Mouse (Mus musculus): Measurements from ENCODE around the gene Limk1. TPM values are rescaled to one million over a fixed set of nuclear protein-coding genes. Genes with fewer than 3 reads are reported as not detected.

The Limk1 gene
- polyA plus RNA-seq, 1 experiment, result 32.2 TPM

- TF ChIP-seq CTCF (IDR thresholded peaks at IDR 0.05; ENCODE audit: control insufficient read depth, insufficient read depth, insufficient read length), result no peak
- TF ChIP-seq MYOG (IDR thresholded peaks at IDR 0.05; ENCODE audit: control insufficient read depth, extremely low read depth, insufficient read length), result no peak
- TF ChIP-seq MYOD1 (IDR thresholded peaks at IDR 0.05; ENCODE audit: control insufficient read depth, insufficient read length, low read depth), result no peak
- no peak for TF ChIP-seq MAX (IDR thresholded peaks at IDR 0.05)
- no peak for TF ChIP-seq USF1 (IDR thresholded peaks at IDR 0.05; ENCODE audit: low read depth)
- no peak for TF ChIP-seq FOSL1 (IDR thresholded peaks at IDR 0.05; ENCODE audit: insufficient read depth, low read length, poor library complexity, severe bottlenecking)
- no peak for TF ChIP-seq CEBPB (IDR thresholded peaks at IDR 0.05; ENCODE audit: low read depth)
- no peak overlapping the region for H3K4me3 ChIP-seq (ENCODE audit: insufficient read depth, poor library complexity, severe bottlenecking)
- peaks cover 100% of the 10 kb centered on the region for H3K79me2 ChIP-seq (ENCODE audit: control insufficient read depth, insufficient read depth)
- H3ac ChIP-seq (ENCODE audit: control insufficient read depth, insufficient read length, low read depth), result no peak overlapping the region
- peaks cover 96% of the 10 kb centered on the region for H3K36me3 ChIP-seq (ENCODE audit: control insufficient read depth, insufficient read depth)
- H3K79me3 ChIP-seq (ENCODE audit: low read depth), result peaks cover 98% of the 10 kb centered on the region
- H3K27me3 ChIP-seq (ENCODE audit: control insufficient read depth, insufficient read depth, insufficient read length), result no peaks in the 10 kb centered on the region
These were observed 57.6 kb downstream of the Limk1 start for GRCm38 (mm10) chr5:134630835-134631234.

DNA sequence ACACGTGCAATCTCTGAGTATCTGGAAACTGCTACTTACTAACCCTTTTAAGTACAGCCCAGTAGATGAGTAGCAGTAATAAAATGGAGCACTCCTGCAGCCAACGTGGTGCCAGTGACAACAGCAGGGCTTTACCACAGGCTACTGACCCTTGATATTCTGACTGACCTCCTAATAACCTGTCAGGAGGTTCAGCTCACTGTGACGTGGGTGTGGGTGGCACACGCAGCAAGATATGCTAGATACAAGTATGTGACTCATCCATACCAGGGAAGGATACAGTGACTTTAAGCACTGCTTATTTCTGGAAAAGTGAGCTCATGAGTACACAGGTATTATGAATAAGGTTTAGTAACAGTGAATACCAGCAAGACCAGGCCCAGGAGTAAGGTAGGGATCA is 58.9 kb downstream of the Limk1 start:
- H3ac ChIP-seq (ENCODE audit: control insufficient read depth, insufficient read length, low read depth), result no peak overlapping the region
- H3K4me3 ChIP-seq (ENCODE audit: insufficient read depth, poor library complexity, severe bottlenecking), result no peak overlapping the region
- H3K27me3 ChIP-seq (ENCODE audit: control insufficient read depth, insufficient read depth, insufficient read length), result no peaks in the 10 kb centered on the region
- H3K79me3 ChIP-seq (ENCODE audit: low read depth), result peaks cover 90% of the 10 kb centered on the region
- peaks cover 99% of the 10 kb centered on the region for H3K79me2 ChIP-seq (ENCODE audit: control insufficient read depth, insufficient read depth)
- peaks cover 96% of the 10 kb centered on the region for H3K36me3 ChIP-seq (ENCODE audit: control insufficient read depth, insufficient read depth)
- TF ChIP-seq FOSL1 (IDR thresholded peaks at IDR 0.05; ENCODE audit: insufficient read depth, low read length, poor library complexity, severe bottlenecking) (no peak), MYOD1 (IDR thresholded peaks at IDR 0.05; ENCODE audit: control insufficient read depth, insufficient read length, low read depth) (no peak), CEBPB (IDR thresholded peaks at IDR 0.05; ENCODE audit: low read depth) (no peak), MAX (IDR thresholded peaks at IDR 0.05) (no peak), USF1 (IDR thresholded peaks at IDR 0.05; ENCODE audit: low read depth) (no peak), MYOG (IDR thresholded peaks at IDR 0.05; ENCODE audit: control insufficient read depth, extremely low read depth, insufficient read length) (no peak), CTCF (IDR thresholded peaks at IDR 0.05; ENCODE audit: control insufficient read depth, insufficient read depth, insufficient read length) (no peak)

- Histone ChIP-seq H3K27me3 (ENCODE audit: control insufficient read depth, insufficient read depth, insufficient read length) (no peaks in the 10 kb centered on the region), H3ac (ENCODE audit: control insufficient read depth, insufficient read length, low read depth) (no peak overlapping the region), H3K36me3 (ENCODE audit: control insufficient read depth, insufficient read depth) (peaks cover 81% of the 10 kb centered on the region), H3K79me3 (ENCODE audit: low read depth) (peaks cover 19% of the 10 kb centered on the region), H3K79me2 (ENCODE audit: control insufficient read depth, insufficient read depth) (peaks cover 25% of the 10 kb centered on the region), H3K4me3 (ENCODE audit: insufficient read depth, poor library complexity, severe bottlenecking) (no peak overlapping the region)
- TF ChIP-seq MYOD1 (IDR thresholded peaks at IDR 0.05; ENCODE audit: control insufficient read depth, insufficient read length, low read depth), result no peak
- TF ChIP-seq MAX (IDR thresholded peaks at IDR 0.05), result no peak
- no peak for TF ChIP-seq USF1 (IDR thresholded peaks at IDR 0.05; ENCODE audit: low read depth)
- no peak for TF ChIP-seq CEBPB (IDR thresholded peaks at IDR 0.05; ENCODE audit: low read depth)
- TF ChIP-seq MYOG (IDR thresholded peaks at IDR 0.05; ENCODE audit: control insufficient read depth, extremely low read depth, insufficient read length), result no peak
- TF ChIP-seq CTCF (IDR thresholded peaks at IDR 0.05; ENCODE audit: control insufficient read depth, insufficient read depth, insufficient read length), result no peak
- no peak for TF ChIP-seq FOSL1 (IDR thresholded peaks at IDR 0.05; ENCODE audit: insufficient read depth, low read length, poor library complexity, severe bottlenecking)
These were observed 66.3 kb downstream of the Limk1 start for GRCm38 (mm10) chr5:134622069-134622468.

DNA sequence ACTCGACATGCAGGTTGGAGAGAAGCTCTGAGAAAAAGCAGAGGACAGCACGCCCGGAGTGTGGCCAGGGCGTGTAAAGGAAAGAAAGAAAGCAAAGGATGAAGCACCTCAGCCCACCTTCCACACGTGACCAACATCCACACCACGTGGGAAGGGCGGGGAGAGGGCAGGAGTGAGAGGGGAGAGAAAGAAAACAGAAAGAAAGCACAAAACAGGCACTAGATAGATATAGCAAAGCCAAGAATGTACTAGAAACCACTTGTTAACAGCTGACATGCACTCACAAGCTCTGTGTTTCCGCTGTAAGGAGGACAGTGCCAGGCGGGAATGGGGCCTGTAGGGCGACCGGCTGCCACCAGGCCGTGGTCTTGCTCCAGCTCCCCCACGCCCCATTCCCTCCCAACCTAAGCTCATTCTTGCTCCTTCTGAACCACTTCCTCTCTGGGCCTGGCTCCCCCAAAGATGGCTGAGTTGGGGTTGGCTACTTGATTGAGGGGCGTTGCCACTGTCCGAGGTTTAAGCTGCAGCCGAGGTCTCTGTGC is 67.2 kb downstream of the Limk1 start:
- peaks cover 76% of the 10 kb centered on the region for H3K36me3 ChIP-seq (ENCODE audit: control insufficient read depth, insufficient read depth)
- no peak overlapping the region for H3K4me3 ChIP-seq (ENCODE audit: insufficient read depth, poor library complexity, severe bottlenecking)
- peaks cover 10% of the 10 kb centered on the region for H3K79me3 ChIP-seq (ENCODE audit: low read depth)
- no peaks in the 10 kb centered on the region for H3K27me3 ChIP-seq (ENCODE audit: control insufficient read depth, insufficient read depth, insufficient read length)
- no peak overlapping the region for H3ac ChIP-seq (ENCODE audit: control insufficient read depth, insufficient read length, low read depth)
- TF ChIP-seq USF1 (IDR thresholded peaks at IDR 0.05; ENCODE audit: low read depth), result no peak
- no peak for TF ChIP-seq FOSL1 (IDR thresholded peaks at IDR 0.05; ENCODE audit: insufficient read depth, low read length, poor library complexity, severe bottlenecking)
- no peak for TF ChIP-seq CTCF (IDR thresholded peaks at IDR 0.05; ENCODE audit: control insufficient read depth, insufficient read depth, insufficient read length)
- peaks cover 16% of the 10 kb centered on the region for H3K79me2 ChIP-seq (ENCODE audit: control insufficient read depth, insufficient read depth)

- TF ChIP-seq CTCF (IDR thresholded peaks at IDR 0.05; ENCODE audit: control insufficient read depth, insufficient read depth, insufficient read length), result no peak
- no peak for TF ChIP-seq CEBPB (IDR thresholded peaks at IDR 0.05; ENCODE audit: low read depth)
- no peak for TF ChIP-seq MYOD1 (IDR thresholded peaks at IDR 0.05; ENCODE audit: control insufficient read depth, insufficient read length, low read depth)
- no peak for TF ChIP-seq FOSL1 (IDR thresholded peaks at IDR 0.05; ENCODE audit: insufficient read depth, low read length, poor library complexity, severe bottlenecking)
- no peak for TF ChIP-seq USF1 (IDR thresholded peaks at IDR 0.05; ENCODE audit: low read depth)
- H3K27me3 ChIP-seq (ENCODE audit: control insufficient read depth, insufficient read depth, insufficient read length), result no peaks in the 10 kb centered on the region
- H3K4me3 ChIP-seq (ENCODE audit: insufficient read depth, poor library complexity, severe bottlenecking), result no peak overlapping the region
- H3K79me2 ChIP-seq (ENCODE audit: control insufficient read depth, insufficient read depth), result peaks cover 8% of the 10 kb centered on the region
- peaks cover 69% of the 10 kb centered on the region for H3K36me3 ChIP-seq (ENCODE audit: control insufficient read depth, insufficient read depth)
- no peak overlapping the region for H3ac ChIP-seq (ENCODE audit: control insufficient read depth, insufficient read length, low read depth)
- peaks cover 4% of the 10 kb centered on the region for H3K79me3 ChIP-seq (ENCODE audit: low read depth)
These were observed 67.9 kb downstream of the Limk1 start for GRCm38 (mm10) chr5:134620457-134620856.

- Histone ChIP-seq H3K79me3 (ENCODE audit: low read depth) (no peaks in the 10 kb centered on the region), H3ac (ENCODE audit: control insufficient read depth, insufficient read length, low read depth) (no peak overlapping the region), H3K79me2 (ENCODE audit: control insufficient read depth, insufficient read depth) (no peaks in the 10 kb centered on the region), H3K4me3 (ENCODE audit: insufficient read depth, poor library complexity, severe bottlenecking) (no peak overlapping the region), H3K27me3 (ENCODE audit: control insufficient read depth, insufficient read depth, insufficient read length) (no peaks in the 10 kb centered on the region), H3K36me3 (ENCODE audit: control insufficient read depth, insufficient read depth) (peaks cover 36% of the 10 kb centered on the region)
- TF ChIP-seq CTCF (IDR thresholded peaks at IDR 0.05; ENCODE audit: control insufficient read depth, insufficient read depth, insufficient read length), result peak; percentile 84
- TF ChIP-seq MAX (IDR thresholded peaks at IDR 0.05), result no peak
These were observed 71.3 kb downstream of the Limk1 start for GRCm38 (mm10) chr5:134617071-134617470.

Measured in C2C12 (cell line).